Mouse (Mus musculus) gastrocnemius, adult 18-20 months (tissue): ENCODE results near the gene Ticrr. TPM values are rescaled to one million over a fixed set of nuclear protein-coding genes. Genes with fewer than 3 reads are reported as not detected.

Source experiments
- DNase-seq: peaks from one replicate; pipeline ENCODE4 v3.0.0; 2021; ENCODE audit warnings: low spot score
- long read RNA-seq, 2 experiments: library from polyadenylated mRNA; stranded (forward); transcript quantifications; one replicate each; pipeline ENCODE4 v2.0.0; 2021
- total RNA-seq, 2 experiments: library from RNA; stranded (reverse); gene quantifications; 2 replicates each; pipeline ENCODE4 v1.2.3; 2021

The Ticrr gene
- total RNA-seq: not detected
- long read RNA-seq, experiment 1: 0 reads
- long read RNA-seq, experiment 2: 0 reads

GRCm38 (mm10) chr7:79659578-79660290 lies at the start of gene Ticrr:
TSS of gene Ticrr (plus strand) at chr7:79660196.
- DNase-seq: peak; percentile 95

- peak; percentile 19 for DNase-seq
Measured at GRCm38 (mm10) chr7:79611901-79612300, 48.1 kb upstream of the Ticrr start.

GRCm38 (mm10) chr7:79612783-79613182 lies 47.2 kb upstream of the Ticrr start:
- peak; percentile 41 for DNase-seq

- DNase-seq: no peak
Measured at GRCm38 (mm10) chr7:79613314-79613713, 46.7 kb upstream of the Ticrr start.

- no peak for DNase-seq
Measured at GRCm38 (mm10) chr7:79615008-79615407, 45.0 kb upstream of the Ticrr start.

GRCm38 (mm10) chr7:79615941-79616340 lies 44.1 kb upstream of the Ticrr start:
- no peak for DNase-seq

- no peak for DNase-seq
Measured at GRCm38 (mm10) chr7:79617418-79617817, 42.6 kb upstream of the Ticrr start, which contains the start of gene Rhcg. TSS of gene Rhcg (minus strand) at chr7:79617657.

GRCm38 (mm10) chr7:79619493-79619892 lies 40.5 kb upstream of the Ticrr start:
- no peak for DNase-seq

GRCm38 (mm10) chr7:79623086-79623485 lies 36.9 kb upstream of the Ticrr start:
- no peak for DNase-seq

GRCm38 (mm10) chr7:79626170-79626569 lies 33.8 kb upstream of the Ticrr start:
- DNase-seq: no peak

- DNase-seq: no peak
Measured at GRCm38 (mm10) chr7:79628271-79628913, 31.6 kb upstream of the Ticrr start.

GRCm38 (mm10) chr7:79631773-79632348 lies 28.1 kb upstream of the Ticrr start:
- DNase-seq: no peak

GRCm38 (mm10) chr7:79647233-79647632 lies 12.8 kb upstream of the Ticrr start:
- DNase-seq: no peak

GRCm38 (mm10) chr7:79649005-79649404 lies 11.0 kb upstream of the Ticrr start:
- DNase-seq: peak; percentile 7

GRCm38 (mm10) chr7:79654185-79654584 lies 5.8 kb upstream of the Ticrr start:
- DNase-seq: no peak

- DNase-seq: no peak
Measured at GRCm38 (mm10) chr7:79654586-79654985, 5.4 kb upstream of the Ticrr start.

- no peak for DNase-seq
Measured at GRCm38 (mm10) chr7:79660291-79661150, 525 bp downstream of the Ticrr start.

GRCm38 (mm10) chr7:79661253-79661890 lies 1.4 kb downstream of the Ticrr start:
- DNase-seq: no peak

GRCm38 (mm10) chr7:79666690-79667089 lies 6.7 kb downstream of the Ticrr start:
- DNase-seq: no peak

- no peak for DNase-seq
Measured at GRCm38 (mm10) chr7:79670900-79671604, 11.1 kb downstream of the Ticrr start.
